Mouse (Mus musculus) neural tube, embryonic 14.5 days (tissue): ENCODE measurements around the gene Lrrc26. TPM values are rescaled to one million over a fixed set of nuclear protein-coding genes. Genes with fewer than 3 reads are reported as not detected.

Experiments
- ATAC-seq: fragments of 200-750 bp; cut with Nextera tagmentation; 2 replicates; pipeline ENCODE4 v1.8.0; 2017; ENCODE audit warnings: low read depth, mild to moderate bottlenecking, moderate TSS enrichment, moderate library complexity
- H3K27ac ChIP-seq: fragments of 300-500 bp; sonication (generic); 2 replicates; pipeline ENCODE4 v1.5.1; 2014; ENCODE audit warnings: low read depth, mild to moderate bottlenecking, control low read depth, low read length, moderate library complexity, mixed read lengths
- H3K27me3 ChIP-seq: fragments of 300-500 bp; sonication (generic); 2 replicates; pipeline ENCODE4 v1.6.1; 2014; ENCODE audit warnings: low read length; ENCODE audit not compliant: control insufficient read depth, insufficient read depth
- H3K36me3 ChIP-seq: fragments of 300-500 bp; sonication (generic); 2 replicates; pipeline ENCODE4 v1.6.1; 2014; ENCODE audit warnings: low read length, mixed read lengths; ENCODE audit not compliant: control insufficient read depth, insufficient read depth
- H3K4me1 ChIP-seq: fragments of 300-500 bp; sonication (generic); 2 replicates; pipeline ENCODE4 v1.6.1; 2014; ENCODE audit warnings: low read length; ENCODE audit not compliant: control insufficient read depth, insufficient read depth
- H3K4me2 ChIP-seq: fragments of 300-500 bp; sonication (generic); 2 replicates; pipeline ENCODE4 v1.6.1; 2014; ENCODE audit warnings: mild to moderate bottlenecking, low read depth, low read length, control low read depth
- H3K4me3 ChIP-seq: fragments of 300-500 bp; sonication (generic); 2 replicates; pipeline ENCODE4 v1.5.1; 2014; ENCODE audit warnings: low read depth, low read length, control low read depth, mixed read lengths
- H3K9ac ChIP-seq: fragments of 300-500 bp; sonication (generic); replicated peaks from 2 replicates; pipeline ENCODE4 v1.6.1; 2014; ENCODE audit warnings: low read depth, mild to moderate bottlenecking, control low read depth, low read length, mixed read lengths
- H3K9me3 ChIP-seq: fragments of 300-500 bp; sonication (generic); 2 replicates; pipeline ENCODE4 v1.6.1; 2016; ENCODE audit warnings: low read length; ENCODE audit not compliant: control insufficient read depth
- WGBS: fragments of 180-500 bp; shearing (Covaris S2); extraction: QIAGEN DNeasy Blood & Tissue Kit; methylation state at CpG from one replicate; pipeline ENCODE4 v1.1.7; 2014; 5-methylcytosine and 5-hydroxymethylcytosine counted together
- polyA plus RNA-seq: library from polyadenylated mRNA; unstranded; fragments of >200 nt; fragmentation: Nextera tagmentation; extraction: Ambion mirVana; gene quantifications from 2 replicates; pipeline ENCODE4 v1.2.1, GENCODE M21; 2014

Gene Lrrc26
- polyA plus RNA-seq, 1 experiment from 2014 or later, result not detected

DNA sequence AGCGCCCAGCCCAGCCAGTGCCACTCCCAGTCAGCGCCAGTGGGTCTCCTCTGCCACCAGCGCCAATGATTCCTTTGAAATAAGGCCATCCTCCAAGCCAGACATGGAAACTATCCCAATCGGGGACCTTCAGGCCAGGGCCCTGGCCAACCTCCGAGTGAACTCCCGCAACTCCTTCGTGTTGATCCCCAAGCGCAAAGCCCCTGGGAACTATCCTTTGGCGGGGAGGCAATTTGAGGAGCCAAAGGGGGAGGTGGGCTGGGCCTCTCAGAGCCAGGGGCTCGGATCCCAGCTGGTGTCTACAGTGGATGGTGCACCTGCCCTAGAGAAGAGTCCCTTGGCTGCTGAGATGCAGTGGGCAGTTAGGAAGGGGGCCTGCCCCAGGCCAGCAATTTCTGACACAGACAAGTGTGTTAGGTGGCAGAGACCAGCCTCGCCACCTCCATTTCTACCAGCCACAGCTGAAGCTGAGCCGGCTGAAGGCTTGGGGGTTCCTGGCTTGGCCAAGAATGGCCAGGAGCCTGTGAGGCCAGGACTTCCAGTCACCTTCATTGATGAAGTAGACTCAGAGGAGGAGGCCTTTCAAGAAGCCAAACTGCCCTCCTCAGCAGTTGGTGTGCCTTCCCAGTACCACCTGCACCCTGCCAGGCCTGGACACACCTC is 26.0 kb upstream of the Lrrc26 start:
- Histone ChIP-seq H3K9ac (peak overlapping the region; percentile 68), H3K27ac (peak overlapping the region; percentile 68; the same call in 1 of the 2 replicates), H3K36me3 (peaks cover under 1% of the 10 kb centered on the region), H3K4me3 (peak overlapping the region; percentile 71), H3K9me3 (no peaks in the 10 kb centered on the region), H3K4me1 (peaks cover 50% of the 10 kb centered on the region), H3K4me2 (peak overlapping the region; percentile 99), H3K27me3 (no peaks in the 10 kb centered on the region)
- ATAC-seq, result no peak
- WGBS, result 11% methylated on average over 12 of the region's 12 CpGs

DNA sequence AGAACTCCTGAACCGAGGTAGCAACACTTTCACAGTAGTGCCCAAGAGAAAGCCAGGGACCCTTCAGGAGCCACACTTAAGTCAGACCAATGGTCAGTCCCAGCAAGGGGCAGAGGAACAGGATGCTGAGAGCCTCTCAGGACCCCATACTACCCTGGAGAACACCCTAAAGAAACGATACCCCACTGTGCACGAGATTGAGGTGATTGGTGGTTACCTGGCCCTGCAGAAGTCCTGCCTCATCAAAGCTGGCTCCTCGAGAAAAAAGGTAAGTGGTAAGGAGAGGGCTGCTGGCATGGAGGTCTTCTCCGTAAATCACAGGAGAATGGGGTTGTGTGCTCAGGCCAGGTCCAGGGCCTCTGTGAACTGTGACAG is 25.4 kb upstream of the Lrrc26 start:
- ATAC-seq, result no peak
- Histone ChIP-seq H3K9me3 (no peaks in the 10 kb centered on the region), H3K4me2 (peak overlapping the region; percentile 99), H3K36me3 (peaks cover 6% of the 10 kb centered on the region), H3K9ac (peak overlapping the region; percentile 68; the same call in 1 of the 2 replicates), H3K4me1 (peaks cover 50% of the 10 kb centered on the region), H3K4me3 (peak overlapping the region; percentile 71; the same call in 1 of the 2 replicates), H3K27me3 (no peaks in the 10 kb centered on the region), H3K27ac (no peak overlapping the region)
- 85% methylated on average over 5 of the region's 5 CpGs for WGBS

DNA sequence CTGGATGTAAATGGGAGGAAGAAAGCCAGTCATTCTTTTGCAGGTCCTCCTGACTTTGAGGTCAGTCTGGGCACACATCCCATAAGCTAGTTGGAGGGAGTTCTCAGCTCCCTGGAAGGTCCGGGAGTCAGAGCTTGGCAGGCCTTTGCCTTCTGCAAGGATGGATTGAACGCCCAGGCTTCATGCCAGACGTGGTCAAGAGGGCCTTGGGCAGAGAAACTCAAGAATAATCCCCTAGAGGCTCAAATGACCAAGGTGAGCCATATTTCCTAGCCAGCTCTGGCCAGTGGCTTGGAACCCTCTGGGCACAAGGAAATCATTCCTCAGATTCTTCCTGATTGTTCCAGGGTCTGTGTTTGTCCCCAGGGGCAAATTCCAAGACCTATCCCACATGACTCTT is 24.9 kb upstream of the Lrrc26 start:
- H3K4me2 ChIP-seq, result peak overlapping the region; percentile 99
- ATAC-seq, result no peak
- H3K9ac ChIP-seq, result peak overlapping the region; percentile 26
- no peak overlapping the region for H3K27ac ChIP-seq
- no peaks in the 10 kb centered on the region for H3K27me3 ChIP-seq
- H3K9me3 ChIP-seq, result no peaks in the 10 kb centered on the region
- WGBS, result 70% methylated on average over 3 of the region's 3 CpGs
- H3K36me3 ChIP-seq, result peaks cover 11% of the 10 kb centered on the region
- peaks cover 50% of the 10 kb centered on the region for H3K4me1 ChIP-seq
- H3K4me3 ChIP-seq, result peak overlapping the region; percentile 12; the same call in 1 of the 2 replicates

DNA sequence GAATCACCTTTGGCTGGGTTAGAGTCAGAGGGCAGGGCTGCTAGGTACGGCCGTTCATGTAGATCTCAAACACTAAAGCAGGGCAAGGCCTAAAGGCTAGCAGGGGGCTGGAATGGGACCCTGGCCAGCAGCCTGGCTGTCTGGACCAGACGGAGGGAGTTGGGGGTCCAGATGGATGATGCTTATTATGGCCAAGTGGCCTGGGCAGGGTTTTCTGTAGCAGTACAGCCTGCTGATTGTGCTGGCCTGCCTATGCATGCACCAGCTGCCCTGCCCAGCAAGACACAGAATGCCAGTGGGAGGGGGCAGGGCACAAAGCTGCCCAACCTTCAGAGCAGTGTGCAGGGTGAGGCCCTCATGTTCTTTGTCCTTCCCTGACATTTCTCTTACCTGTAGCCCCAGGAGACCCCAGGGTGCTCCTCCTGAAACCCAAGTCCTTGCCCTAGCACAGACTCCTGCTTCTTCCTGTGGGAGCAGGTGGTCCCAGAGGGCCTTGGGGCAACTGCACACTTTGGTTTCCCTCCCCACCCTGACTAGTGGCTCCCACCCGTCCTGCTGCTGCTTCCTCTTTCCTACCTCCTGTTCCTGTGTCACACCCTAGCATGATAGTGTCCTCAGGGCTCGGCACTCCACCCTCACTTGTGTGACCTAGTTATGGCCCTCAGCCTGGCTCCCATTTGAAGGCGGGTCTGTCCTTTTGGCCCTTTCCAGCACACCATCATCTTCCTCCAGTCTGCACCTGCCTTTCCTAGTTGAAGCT is 23.6 kb upstream of the Lrrc26 start:
- H3K4me1 ChIP-seq, result peaks cover 54% of the 10 kb centered on the region
- peak overlapping the region; percentile 64 for H3K27ac ChIP-seq
- WGBS, result 58% methylated on average over 6 of the region's 6 CpGs
- H3K4me3 ChIP-seq, result peak overlapping the region; percentile 12; the same call in 1 of the 2 replicates
- peaks cover 16% of the 10 kb centered on the region for H3K36me3 ChIP-seq
- peak overlapping the region; percentile 99 for H3K4me2 ChIP-seq
- H3K27me3 ChIP-seq, result no peaks in the 10 kb centered on the region
- H3K9ac ChIP-seq, result peak overlapping the region; percentile 32; the same call in 1 of the 2 replicates
- no peaks in the 10 kb centered on the region for H3K9me3 ChIP-seq
- ATAC-seq, result no peak

DNA sequence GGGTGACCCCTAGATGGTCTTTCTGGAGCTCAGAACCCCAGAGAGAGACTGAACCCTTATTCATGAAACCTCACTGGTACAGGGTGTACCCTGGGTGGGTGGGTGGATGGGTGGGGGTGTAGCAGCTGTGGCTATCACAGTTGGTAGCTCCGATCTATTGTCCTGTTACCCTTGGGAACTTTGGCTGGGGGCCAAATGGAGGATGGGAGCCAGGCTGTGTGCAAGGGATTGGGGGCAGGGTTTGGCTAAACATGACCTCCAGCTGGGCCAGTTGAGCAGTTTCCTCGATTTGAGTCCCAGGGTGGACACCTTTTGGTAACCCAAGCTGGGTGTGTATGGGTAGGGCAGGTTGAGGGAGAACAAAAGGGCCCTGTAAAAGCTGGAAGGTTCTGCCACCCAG is 23.0 kb upstream of the Lrrc26 start:
- Histone ChIP-seq H3K9me3 (no peaks in the 10 kb centered on the region), H3K27me3 (no peaks in the 10 kb centered on the region), H3K4me2 (peak overlapping the region; percentile 99; the same call in 1 of the 2 replicates), H3K9ac (peak overlapping the region; percentile 32; the same call in 1 of the 2 replicates), H3K36me3 (peaks cover 16% of the 10 kb centered on the region), H3K4me3 (no peak overlapping the region), H3K27ac (peak overlapping the region; percentile 64), H3K4me1 (peaks cover 60% of the 10 kb centered on the region)
- WGBS, result 27% methylated on average over 2 of the region's 2 CpGs
- ATAC-seq, result no peak

DNA sequence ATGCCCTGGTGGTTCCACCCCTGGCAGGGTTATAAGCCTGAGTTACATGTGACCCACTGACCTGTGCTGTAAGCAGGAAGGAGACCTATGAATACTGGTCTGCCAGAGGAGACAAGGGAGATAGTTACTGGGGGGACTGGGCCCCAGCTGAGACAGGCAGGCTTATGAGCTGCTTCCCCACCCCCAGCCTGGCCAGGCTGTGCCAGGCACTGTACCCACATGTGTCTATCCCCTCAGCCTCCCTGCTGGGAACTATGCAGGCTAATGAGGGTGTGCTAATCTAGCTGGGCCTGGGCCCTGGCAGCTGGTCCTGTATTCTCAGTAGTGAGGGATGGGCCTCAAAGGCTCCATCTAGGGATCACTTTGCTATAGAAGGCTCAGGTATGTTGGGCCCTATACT is 22.5 kb upstream of the Lrrc26 start:
- H3K9me3 ChIP-seq, result no peaks in the 10 kb centered on the region
- ATAC-seq, result no peak
- no peaks in the 10 kb centered on the region for H3K27me3 ChIP-seq
- H3K4me1 ChIP-seq, result peaks cover 60% of the 10 kb centered on the region
- H3K27ac ChIP-seq, result peak overlapping the region; percentile 61; the same call in 1 of the 2 replicates
- no peak overlapping the region for H3K9ac ChIP-seq
- peak overlapping the region; percentile 11; the same call in 1 of the 2 replicates for H3K4me2 ChIP-seq
- H3K36me3 ChIP-seq, result peaks cover 16% of the 10 kb centered on the region
- H3K4me3 ChIP-seq, result no peak overlapping the region

DNA sequence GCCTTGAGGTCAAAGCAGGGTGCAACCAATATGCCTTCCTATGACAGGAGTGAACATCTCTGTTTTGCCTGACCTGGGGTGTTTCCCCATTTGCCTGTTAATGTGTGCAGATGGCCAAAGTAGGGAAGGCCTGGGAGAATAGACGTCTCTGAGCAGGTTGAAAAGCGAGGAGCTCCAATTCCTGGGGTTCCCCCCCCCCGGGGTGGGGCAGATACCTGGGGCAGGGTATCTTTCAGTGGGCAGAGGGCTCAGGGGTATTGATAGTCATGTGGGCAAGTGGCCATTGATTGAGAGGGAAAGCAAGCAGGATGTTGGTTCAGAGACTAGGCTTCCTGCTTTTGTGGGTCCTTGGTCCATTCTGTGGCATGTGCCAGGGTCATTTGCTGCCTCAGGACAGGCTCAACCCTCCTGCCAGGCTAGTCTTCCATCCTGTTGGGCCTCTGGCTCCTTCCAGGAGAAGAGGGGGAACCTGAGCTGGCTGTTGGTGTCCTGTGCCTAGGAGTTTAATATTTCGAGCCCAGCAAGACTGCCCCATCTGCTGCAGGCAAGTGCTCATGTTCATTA is 21.9 kb upstream of the Lrrc26 start:
- Histone ChIP-seq H3K4me3 (no peak overlapping the region), H3K9ac (no peak overlapping the region), H3K36me3 (peaks cover 16% of the 10 kb centered on the region), H3K4me1 (peaks cover 60% of the 10 kb centered on the region), H3K27ac (no peak overlapping the region), H3K27me3 (no peaks in the 10 kb centered on the region), H3K9me3 (no peaks in the 10 kb centered on the region), H3K4me2 (peak overlapping the region; percentile 11; the same call in 1 of the 2 replicates)
- 73% methylated on average over 4 of the region's 4 CpGs for WGBS
- no peak for ATAC-seq

DNA sequence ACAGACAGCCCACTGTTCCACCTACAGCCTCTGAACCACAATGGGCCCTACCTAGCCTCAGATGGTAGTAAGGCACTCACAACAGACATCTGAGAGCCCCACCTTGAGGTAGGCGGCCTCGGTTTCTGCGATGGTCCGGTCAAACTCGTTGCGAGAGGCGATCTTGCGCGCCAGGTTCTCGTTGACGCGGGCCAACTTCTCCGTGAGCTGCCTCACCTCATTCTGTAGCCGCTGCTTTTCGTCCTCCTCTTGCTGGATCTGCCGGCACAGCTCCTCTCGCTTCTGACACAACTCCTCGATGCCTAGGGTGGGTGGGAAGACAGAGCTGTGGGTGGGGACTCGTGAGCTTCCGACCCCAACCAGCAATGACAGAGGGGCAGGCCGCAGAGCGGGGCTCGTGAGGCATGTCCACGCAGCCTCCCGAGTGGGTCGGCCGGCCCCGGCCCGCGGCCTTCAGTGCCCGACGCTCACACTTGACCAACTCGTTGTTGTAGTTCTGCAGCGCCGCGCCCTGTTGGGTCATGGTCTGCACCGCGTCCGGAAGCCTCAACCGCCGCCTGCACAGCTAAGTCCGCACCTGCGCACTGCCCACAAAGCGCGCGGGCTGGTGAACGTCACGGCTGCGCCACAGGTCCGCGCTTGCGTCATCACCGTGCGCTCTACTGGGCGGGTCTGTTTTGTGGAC is 17.7 kb upstream of the Lrrc26 start, which contains the start of the genes Ssna1 and Anapc2:
Gene Ssna1 (minus strand): TSS at position 612 of the 685 bp plus-strand sequence.
Gene Anapc2 (plus strand): TSS at position 652 of the 685 bp plus-strand sequence.
- H3K27me3 ChIP-seq, result no peaks in the 10 kb centered on the region
- H3K4me3 ChIP-seq, result peak within 1 kb of the TSS; percentile 86
- under 1% methylated on average over 53 of the region's 55 CpGs for WGBS
- H3K4me2 ChIP-seq, result peak within 1 kb of the TSS; percentile 95
- peaks cover 36% of the 10 kb centered on the region for H3K36me3 ChIP-seq
- H3K27ac ChIP-seq, result peak within 1 kb of the TSS; percentile 82
- ATAC-seq, result peak; percentile 95
- H3K4me1 ChIP-seq, result peaks cover 32% of the 10 kb centered on the region
- peak within 1 kb of the TSS; percentile 76 for H3K9ac ChIP-seq
- no peaks in the 10 kb centered on the region for H3K9me3 ChIP-seq
